Mouse (Mus musculus) embryonic fibroblast, embryonic 13.5 days (primary cell): ENCODE data around the gene Zbtb49.

Experiments
- CTCF ChIP-seq: IDR thresholded peaks from 2 replicates; pipeline ENCODE4 v1.5.1; 2011; ENCODE audit warnings: mild to moderate bottlenecking, control low read depth, low read length, moderate library complexity, borderline replicate concordance; ENCODE audit not compliant: insufficient read depth
- POLR2A ChIP-seq: IDR thresholded peaks from 2 replicates; pipeline ENCODE4 v1.6.1; 2011; ENCODE audit warnings: low read depth, mild to moderate bottlenecking, control low read depth, low read length, moderate library complexity

GRCm38 (mm10) chr5:38190907-38191306, 29.4 kb downstream of the Zbtb49 start:
- TF ChIP-seq CTCF (no peak), POLR2A (no peak)
